Mouse (Mus musculus) ES-E14 (cell line): ENCODE results near the gene Litaf.

Experiments used
- CHD2 ChIP-seq: IDR thresholded peaks from 2 replicates; pipeline ENCODE4 v1.6.1; 2014; ENCODE audit warnings: mild to moderate bottlenecking, low read depth, low read length, inconsistent platforms
- ZC3H11A ChIP-seq: IDR thresholded peaks from 2 replicates; pipeline ENCODE4 v1.6.1; 2012; ENCODE audit warnings: low read depth, mild to moderate bottlenecking, inconsistent platforms, low read length, borderline replicate concordance

GRCm38 (mm10) chr16:10999809-11000208, 66.1 kb downstream of the Litaf start:
- TF ChIP-seq ZC3H11A (no peak), CHD2 (no peak)
